Mouse (Mus musculus): Measurements from ENCODE around the gene Tmem176b. TPM values are rescaled to one million over a fixed set of nuclear protein-coding genes. Genes with fewer than 3 reads are reported as not detected.

Gene Tmem176b
- polyA plus RNA-seq, 1 experiment from 2014 or later = 329 TPM

GRCm38 (mm10) chr6:48801897-48802296 is 39.4 kb downstream of the Tmem176b start:
- no peak overlapping the region for H3K27ac ChIP-seq (ENCODE audit: low read length)
- no peak overlapping the region for H3K4me3 ChIP-seq (ENCODE audit: low read depth, low read length)
- no peak overlapping the region for H3K4me2 ChIP-seq (replicated peaks; ENCODE audit: low read depth, low read length)
- no peaks in the 10 kb centered on the region for H3K9me3 ChIP-seq (ENCODE audit: control insufficient read depth, low read depth, low read length)
- no peak overlapping the region for H3K9ac ChIP-seq (replicated peaks; ENCODE audit: low read depth, low read length)
- no peaks in the 10 kb centered on the region for H3K4me1 ChIP-seq (ENCODE audit: control insufficient read depth, insufficient read depth, low read length)
- H3K27me3 ChIP-seq (ENCODE audit: control insufficient read depth, insufficient read depth, low read length) = no peaks in the 10 kb centered on the region
- 70% methylated on average over 1 of the region's 1 CpGs for WGBS
- ATAC-seq (ENCODE audit: insufficient number of reproducible peaks, insufficient read depth, low FRiP score, low read depth) = no peak
- H3K36me3 ChIP-seq (ENCODE audit: control insufficient read depth, insufficient read depth, low read length) = no peaks in the 10 kb centered on the region

GRCm38 (mm10) chr6:48787867-48788266 is 53.4 kb downstream of the Tmem176b start:
- Histone ChIP-seq H3K9ac (replicated peaks; ENCODE audit: low read depth, low read length) (no peak overlapping the region), H3K9me3 (ENCODE audit: control insufficient read depth, low read depth, low read length) (no peaks in the 10 kb centered on the region), H3K4me2 (replicated peaks; ENCODE audit: low read depth, low read length) (no peak overlapping the region), H3K27ac (ENCODE audit: low read length) (no peak overlapping the region), H3K4me1 (ENCODE audit: control insufficient read depth, insufficient read depth, low read length) (no peaks in the 10 kb centered on the region), H3K4me3 (ENCODE audit: low read depth, low read length) (no peak overlapping the region), H3K36me3 (ENCODE audit: control insufficient read depth, insufficient read depth, low read length) (no peaks in the 10 kb centered on the region), H3K27me3 (ENCODE audit: control insufficient read depth, insufficient read depth, low read length) (no peaks in the 10 kb centered on the region)
- 77% methylated on average over 2 of the region's 2 CpGs for WGBS
- no peak for ATAC-seq (ENCODE audit: insufficient number of reproducible peaks, insufficient read depth, low FRiP score, low read depth)

- ATAC-seq (ENCODE audit: insufficient number of reproducible peaks, insufficient read depth, low FRiP score, low read depth) = no peak
- no peak overlapping the region for H3K4me3 ChIP-seq (ENCODE audit: low read depth, low read length)
- no peaks in the 10 kb centered on the region for H3K9me3 ChIP-seq (ENCODE audit: control insufficient read depth, low read depth, low read length)
- H3K9ac ChIP-seq (replicated peaks; ENCODE audit: low read depth, low read length) = no peak overlapping the region
- 78% methylated on average over 2 of the region's 2 CpGs for WGBS
- no peaks in the 10 kb centered on the region for H3K27me3 ChIP-seq (ENCODE audit: control insufficient read depth, insufficient read depth, low read length)
- no peak overlapping the region for H3K4me2 ChIP-seq (replicated peaks; ENCODE audit: low read depth, low read length)
- H3K4me1 ChIP-seq (ENCODE audit: control insufficient read depth, insufficient read depth, low read length) = no peaks in the 10 kb centered on the region
- H3K36me3 ChIP-seq (ENCODE audit: control insufficient read depth, insufficient read depth, low read length) = no peaks in the 10 kb centered on the region
- no peak overlapping the region for H3K27ac ChIP-seq (ENCODE audit: low read length)
Measured at GRCm38 (mm10) chr6:48785601-48786000, 55.7 kb downstream of the Tmem176b start.

- H3K27me3 ChIP-seq (ENCODE audit: control insufficient read depth, insufficient read depth, low read length) = no peaks in the 10 kb centered on the region
- H3K36me3 ChIP-seq (ENCODE audit: control insufficient read depth, insufficient read depth, low read length) = no peaks in the 10 kb centered on the region
- WGBS = 46% methylated on average over 1 of the region's 1 CpGs
- no peak overlapping the region for H3K4me2 ChIP-seq (replicated peaks; ENCODE audit: low read depth, low read length)
- no peak overlapping the region for H3K4me3 ChIP-seq (ENCODE audit: low read depth, low read length)
- no peaks in the 10 kb centered on the region for H3K9me3 ChIP-seq (ENCODE audit: control insufficient read depth, low read depth, low read length)
- H3K27ac ChIP-seq (ENCODE audit: low read length) = no peak overlapping the region
- no peaks in the 10 kb centered on the region for H3K4me1 ChIP-seq (ENCODE audit: control insufficient read depth, insufficient read depth, low read length)
- ATAC-seq (ENCODE audit: insufficient number of reproducible peaks, insufficient read depth, low FRiP score, low read depth) = no peak
- no peak overlapping the region for H3K9ac ChIP-seq (replicated peaks; ENCODE audit: low read depth, low read length)
Measured at GRCm38 (mm10) chr6:48785189-48785588, 56.1 kb downstream of the Tmem176b start.

GRCm38 (mm10) chr6:48784406-48784805 is 56.9 kb downstream of the Tmem176b start:
- Histone ChIP-seq H3K4me2 (replicated peaks; ENCODE audit: low read depth, low read length) (no peak overlapping the region), H3K27ac (ENCODE audit: low read length) (no peak overlapping the region), H3K9ac (replicated peaks; ENCODE audit: low read depth, low read length) (no peak overlapping the region), H3K4me3 (ENCODE audit: low read depth, low read length) (no peak overlapping the region), H3K36me3 (ENCODE audit: control insufficient read depth, insufficient read depth, low read length) (no peaks in the 10 kb centered on the region), H3K9me3 (ENCODE audit: control insufficient read depth, low read depth, low read length) (no peaks in the 10 kb centered on the region), H3K27me3 (ENCODE audit: control insufficient read depth, insufficient read depth, low read length) (no peaks in the 10 kb centered on the region), H3K4me1 (ENCODE audit: control insufficient read depth, insufficient read depth, low read length) (no peaks in the 10 kb centered on the region)
- 91% methylated on average over 1 of the region's 1 CpGs for WGBS
- ATAC-seq (ENCODE audit: insufficient number of reproducible peaks, insufficient read depth, low FRiP score, low read depth) = no peak

Other genes with a start within 250 kb of the Tmem176b start
- 27.1 and 27.5 TPM in 2 replicates for gene Repin1, start 247.6 kb downstream of the Tmem176b start, polyA plus RNA-seq (2014; fragmentation: Nextera tagmentation; extraction: Ambion mirVana)
- gene Gm44965, start 247.6 kb downstream of the Tmem176b start, polyA plus RNA-seq (2014; fragmentation: Nextera tagmentation; extraction: Ambion mirVana) = not detected in 2 replicates
- 6.9 and 7.0 TPM in 2 replicates for gene Zfp775, start 239.4 kb downstream of the Tmem176b start, polyA plus RNA-seq (2014; fragmentation: Nextera tagmentation; extraction: Ambion mirVana)
- gene AI854703, start 214.7 kb downstream of the Tmem176b start, polyA plus RNA-seq (2014; fragmentation: Nextera tagmentation; extraction: Ambion mirVana) = 0.94 and 1.1 TPM in 2 replicates
- 0.43 and 0.56 TPM in 2 replicates for gene Gimap8, start 194.3 kb downstream of the Tmem176b start, polyA plus RNA-seq (2014; fragmentation: Nextera tagmentation; extraction: Ambion mirVana)
- gene Gimap9, start 165.4 kb downstream of the Tmem176b start, polyA plus RNA-seq (2014; fragmentation: Nextera tagmentation; extraction: Ambion mirVana) = 6.7 and 8.6 TPM in 2 replicates
- 17.4 and 17.5 TPM in 2 replicates for gene Gimap4, start 156.9 kb downstream of the Tmem176b start, polyA plus RNA-seq (2014; fragmentation: Nextera tagmentation; extraction: Ambion mirVana)
- 20.4 and 21.6 TPM in 2 replicates for gene Gimap6, start 133.3 kb downstream of the Tmem176b start, polyA plus RNA-seq (2014; fragmentation: Nextera tagmentation; extraction: Ambion mirVana)
- gene Gm28053, start 122.9 kb downstream of the Tmem176b start, polyA plus RNA-seq (2014; fragmentation: Nextera tagmentation; extraction: Ambion mirVana) = 1.9 and 3.8 TPM in 2 replicates
- not detected in 2 replicates for gene Gimap7, start 122.9 kb downstream of the Tmem176b start, polyA plus RNA-seq (2014; fragmentation: Nextera tagmentation; extraction: Ambion mirVana)
- 14.4 and 16.2 TPM in 2 replicates for gene Gimap1, start 102.4 kb downstream of the Tmem176b start, polyA plus RNA-seq (2014; fragmentation: Nextera tagmentation; extraction: Ambion mirVana)
- gene Gimap5, start 95.3 kb downstream of the Tmem176b start, polyA plus RNA-seq (2014; fragmentation: Nextera tagmentation; extraction: Ambion mirVana) = 5.5 and 8.2 TPM in 2 replicates
- gene Gimap3, start 70.6 kb downstream of the Tmem176b start, polyA plus RNA-seq (2014; fragmentation: Nextera tagmentation; extraction: Ambion mirVana) = not detected in 2 replicates
- gene Tmem176a, start 577 bp downstream of the Tmem176b start, polyA plus RNA-seq (2014; fragmentation: Nextera tagmentation; extraction: Ambion mirVana) = 179 and 184 TPM in 2 replicates
- 0.18 TPM in 1 of 2 replicates, not detected in the other for gene Aoc1, start 31.4 kb upstream of the Tmem176b start, polyA plus RNA-seq (2014; fragmentation: Nextera tagmentation; extraction: Ambion mirVana)
- not detected in 2 replicates for gene 1600015I10Rik, start 88.4 kb upstream of the Tmem176b start, polyA plus RNA-seq (2014; fragmentation: Nextera tagmentation; extraction: Ambion mirVana)
- not detected in 2 replicates for gene Doxl2, start 133.5 kb upstream of the Tmem176b start, polyA plus RNA-seq (2014; fragmentation: Nextera tagmentation; extraction: Ambion mirVana)
- not detected in 2 replicates for gene Svs1, start 145.4 kb upstream of the Tmem176b start, polyA plus RNA-seq (2014; fragmentation: Nextera tagmentation; extraction: Ambion mirVana)
- 0.31 and 0.45 TPM in 2 replicates for gene Gpnmb, start 195.1 kb upstream of the Tmem176b start, polyA plus RNA-seq (2014; fragmentation: Nextera tagmentation; extraction: Ambion mirVana)
- 73.1 and 75.8 TPM in 2 replicates for gene Malsu1, start 232.3 kb upstream of the Tmem176b start, polyA plus RNA-seq (2014; fragmentation: Nextera tagmentation; extraction: Ambion mirVana)

Data from stomach, embryonic 14.5 days (tissue).